Mouse (Mus musculus): Measurements from ENCODE around the gene Gm17387. TPM values are rescaled to one million over a fixed set of nuclear protein-coding genes. Genes with fewer than 3 reads are reported as not detected.

Gm17387 gene
- polyA plus RNA-seq, 1 experiment from 2014 or later = not detected

DNA sequence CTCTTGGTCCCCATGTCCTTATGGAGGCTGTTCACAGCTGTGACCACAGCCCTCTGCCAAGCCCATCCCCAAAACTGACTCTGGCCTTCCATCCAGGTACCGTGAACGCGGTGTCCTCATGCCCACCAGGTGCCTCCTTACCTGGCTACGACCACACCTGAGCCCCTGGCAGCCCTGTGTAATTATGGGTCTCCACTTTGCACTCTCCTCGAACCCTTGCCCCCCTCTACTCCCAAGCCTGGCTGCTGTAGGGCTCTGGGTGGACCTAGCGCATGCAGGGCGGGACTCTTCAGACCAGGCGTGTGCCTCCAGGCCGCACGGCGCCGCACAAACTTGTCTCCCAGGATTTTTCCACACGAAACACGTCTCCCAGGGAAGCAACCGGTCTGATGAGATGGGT lies 48.9 kb downstream of the Gm17387 start, which contains the start of gene Pkp3:
TSS of gene Pkp3 (plus strand) at position 378 of the 400 bp plus-strand sequence.
- H3K9ac ChIP-seq (ENCODE audit: low read depth, low read length) = no peak within 1 kb of the TSS
- H3K27me3 ChIP-seq (ENCODE audit: insufficient read depth, low read length) = no peaks in the 10 kb centered on the region
- H3K4me3 ChIP-seq (replicated peaks; ENCODE audit: low read depth, low read length) = no peak within 1 kb of the TSS
- no peaks in the 10 kb centered on the region; the same call in 1 of the 2 replicates for H3K4me1 ChIP-seq (replicated peaks; ENCODE audit: insufficient read depth, low read length)
- no peak for DNase-seq (ENCODE audit: low spot score)
- ATAC-seq (replicated peaks; ENCODE audit: low FRiP score, low read depth) = no peak
- H3K36me3 ChIP-seq (ENCODE audit: insufficient read depth, low read length) = no peaks in the 10 kb centered on the region
- no peak for TF ChIP-seq CTCF (IDR thresholded peaks at IDR 0.05; ENCODE audit: low read depth)
- no peaks in the 10 kb centered on the region for H3K9me3 ChIP-seq (replicated peaks; ENCODE audit: low read length)
- 90% methylated on average over 15 of the region's 15 CpGs for WGBS
- H3K4me2 ChIP-seq (ENCODE audit: low read length) = no peak within 1 kb of the TSS
- no peak within 1 kb of the TSS for H3K27ac ChIP-seq

DNA sequence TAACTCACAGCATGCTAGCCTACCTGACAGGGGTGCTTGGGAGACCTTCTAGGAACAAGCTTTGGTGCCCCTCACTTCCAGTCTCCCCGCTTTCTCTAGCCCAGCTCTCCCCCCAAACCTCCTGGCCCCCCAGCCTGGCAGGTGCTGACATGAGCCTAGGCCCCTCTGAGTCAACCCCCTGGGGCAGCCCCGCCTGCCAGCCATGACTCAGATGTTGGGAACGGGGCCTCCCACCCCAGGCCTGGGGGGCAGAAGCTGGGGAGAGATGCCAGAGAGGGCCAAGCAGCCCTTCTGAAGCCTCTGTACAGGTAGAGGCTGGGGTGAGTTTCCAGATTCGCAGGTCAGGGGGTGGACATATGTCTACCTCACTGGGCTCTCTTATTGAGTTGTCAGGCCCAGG lies 49.9 kb downstream of the Gm17387 start:
- H3K27me3 ChIP-seq (ENCODE audit: insufficient read depth, low read length) = no peaks in the 10 kb centered on the region
- H3K27ac ChIP-seq = no peak overlapping the region
- H3K4me2 ChIP-seq (ENCODE audit: low read length) = no peak overlapping the region
- no peak for TF ChIP-seq CTCF (IDR thresholded peaks at IDR 0.05; ENCODE audit: low read depth)
- no peak for DNase-seq (ENCODE audit: low spot score)
- no peak overlapping the region for H3K9ac ChIP-seq (ENCODE audit: low read depth, low read length)
- 0 out of 2 replicates have a peak, but pooled peaks cover under 1% of the 10 kb centered on the region for H3K36me3 ChIP-seq (ENCODE audit: insufficient read depth, low read length)
- H3K4me3 ChIP-seq (replicated peaks; ENCODE audit: low read depth, low read length) = no peak overlapping the region
- 71% methylated on average over 4 of the region's 4 CpGs for WGBS
- no peaks in the 10 kb centered on the region for H3K9me3 ChIP-seq (replicated peaks; ENCODE audit: low read length)
- ATAC-seq (replicated peaks; ENCODE audit: low FRiP score, low read depth) = no peak
- H3K4me1 ChIP-seq (replicated peaks; ENCODE audit: insufficient read depth, low read length) = no peaks in the 10 kb centered on the region; the same call in 1 of the 2 replicates

Other genes starting within 250 kb of the Gm17387 start
- gene Syce1, start 241.3 kb upstream of the Gm17387 start, polyA plus RNA-seq (2015; fragmentation: Nextera tagmentation; extraction: Ambion mirVana) = not detected in 2 replicates
- 1.2 and 1.3 TPM in 2 replicates for gene Zfp941, start 207.0 kb upstream of the Gm17387 start, polyA plus RNA-seq (2015; fragmentation: Nextera tagmentation; extraction: Ambion mirVana)
- 0.61 and 1.1 TPM in 2 replicates for gene Urah, start 194.1 kb upstream of the Gm17387 start, polyA plus RNA-seq (2015; fragmentation: Nextera tagmentation; extraction: Ambion mirVana)
- gene Scgb1c1, start 183.6 kb upstream of the Gm17387 start, polyA plus RNA-seq (2015; fragmentation: Nextera tagmentation; extraction: Ambion mirVana) = not detected in 2 replicates
- not detected in 2 replicates for gene Odf3, start 181.3 kb upstream of the Gm17387 start, polyA plus RNA-seq (2015; fragmentation: Nextera tagmentation; extraction: Ambion mirVana)
- gene Gm45785, start 172.8 kb upstream of the Gm17387 start, polyA plus RNA-seq (2015; fragmentation: Nextera tagmentation; extraction: Ambion mirVana) = 0.18 TPM in 1 of 2 replicates, not detected in the other
- 45.0 and 53.1 TPM in 2 replicates for gene Ric8a, start 172.2 kb upstream of the Gm17387 start, polyA plus RNA-seq (2015; fragmentation: Nextera tagmentation; extraction: Ambion mirVana)
- 48.0 and 53.9 TPM in 2 replicates for gene Bet1l, start 171.6 kb upstream of the Gm17387 start, polyA plus RNA-seq (2015; fragmentation: Nextera tagmentation; extraction: Ambion mirVana)
- 198 and 219 TPM in 2 replicates for gene Psmd13, start 147.2 kb upstream of the Gm17387 start, polyA plus RNA-seq (2015; fragmentation: Nextera tagmentation; extraction: Ambion mirVana)
- gene Sirt3, start 146.8 kb upstream of the Gm17387 start, polyA plus RNA-seq (2015; fragmentation: Nextera tagmentation; extraction: Ambion mirVana) = 47.2 and 48.6 TPM in 2 replicates
- gene Cox8b, start 128.7 kb upstream of the Gm17387 start, polyA plus RNA-seq (2015; fragmentation: Nextera tagmentation; extraction: Ambion mirVana) = 0.39 and 0.47 TPM in 2 replicates
- 2.1 and 2.6 TPM in 2 replicates for gene Nlrp6, start 108.2 kb upstream of the Gm17387 start, polyA plus RNA-seq (2015; fragmentation: Nextera tagmentation; extraction: Ambion mirVana)
- 20.3 and 20.7 TPM in 2 replicates for gene Pgghg, start 87.7 kb upstream of the Gm17387 start, polyA plus RNA-seq (2015; fragmentation: Nextera tagmentation; extraction: Ambion mirVana)
- gene Ifitm5, start 78.8 kb upstream of the Gm17387 start, polyA plus RNA-seq (2015; fragmentation: Nextera tagmentation; extraction: Ambion mirVana) = 1.5 and 2.2 TPM in 2 replicates
- 0.45 and 0.68 TPM in 2 replicates for gene Gm45717, start 73.2 kb upstream of the Gm17387 start, polyA plus RNA-seq (2015; fragmentation: Nextera tagmentation; extraction: Ambion mirVana)
- gene Ifitm2, start 73.1 kb upstream of the Gm17387 start, polyA plus RNA-seq (2015; fragmentation: Nextera tagmentation; extraction: Ambion mirVana) = 1,203 and 1,251 TPM in 2 replicates
- gene Ifitm1, start 61.9 kb upstream of the Gm17387 start, polyA plus RNA-seq (2015; fragmentation: Nextera tagmentation; extraction: Ambion mirVana) = 117 and 163 TPM in 2 replicates
- 515 and 606 TPM in 2 replicates for gene Ifitm3, start 18.4 kb upstream of the Gm17387 start, polyA plus RNA-seq (2015; fragmentation: Nextera tagmentation; extraction: Ambion mirVana)
- gene Ifitm6, start 11.2 kb upstream of the Gm17387 start, polyA plus RNA-seq (2015; fragmentation: Nextera tagmentation; extraction: Ambion mirVana) = 1.1 and 1.5 TPM in 2 replicates
- gene B4galnt4, start 32.0 kb downstream of the Gm17387 start, polyA plus RNA-seq (2015; fragmentation: Nextera tagmentation; extraction: Ambion mirVana) = 6.4 and 7.4 TPM in 2 replicates
- 11.1 and 13.4 TPM in 2 replicates for gene Pkp3, start 49.1 kb downstream of the Gm17387 start, polyA plus RNA-seq (2015; fragmentation: Nextera tagmentation; extraction: Ambion mirVana)
- gene Sigirr, start 71.4 kb downstream of the Gm17387 start, polyA plus RNA-seq (2015; fragmentation: Nextera tagmentation; extraction: Ambion mirVana) = 54.1 and 59.6 TPM in 2 replicates
- 6.9 and 8.1 TPM in 2 replicates for gene Ano9, start 88.7 kb downstream of the Gm17387 start, polyA plus RNA-seq (2015; fragmentation: Nextera tagmentation; extraction: Ambion mirVana)
- gene Ptdss2, start 93.3 kb downstream of the Gm17387 start, polyA plus RNA-seq (2015; fragmentation: Nextera tagmentation; extraction: Ambion mirVana) = 75.3 and 85.1 TPM in 2 replicates
- 136 and 147 TPM in 2 replicates for gene Rnh1, start 143.7 kb downstream of the Gm17387 start, polyA plus RNA-seq (2015; fragmentation: Nextera tagmentation; extraction: Ambion mirVana)
- gene Hras, start 164.9 kb downstream of the Gm17387 start, polyA plus RNA-seq (2015; fragmentation: Nextera tagmentation; extraction: Ambion mirVana) = 91.5 and 95.5 TPM in 2 replicates
- gene Lrrc56, start 165.0 kb downstream of the Gm17387 start, polyA plus RNA-seq (2015; fragmentation: Nextera tagmentation; extraction: Ambion mirVana) = 9.9 and 10.8 TPM in 2 replicates
- gene Lmntd2, start 184.9 kb downstream of the Gm17387 start, polyA plus RNA-seq (2015; fragmentation: Nextera tagmentation; extraction: Ambion mirVana) = 2.6 and 2.9 TPM in 2 replicates
- 61.5 and 62.5 TPM in 2 replicates for gene Rassf7, start 186.7 kb downstream of the Gm17387 start, polyA plus RNA-seq (2015; fragmentation: Nextera tagmentation; extraction: Ambion mirVana)
- 37.2 and 39.8 TPM in 2 replicates for gene Phrf1, start 199.7 kb downstream of the Gm17387 start, polyA plus RNA-seq (2015; fragmentation: Nextera tagmentation; extraction: Ambion mirVana)
- 14.5 and 21.1 TPM in 2 replicates for gene Irf7, start 237.3 kb downstream of the Gm17387 start, polyA plus RNA-seq (2015; fragmentation: Nextera tagmentation; extraction: Ambion mirVana)
- 40.1 and 41.2 TPM in 2 replicates for gene Cdhr5, start 247.7 kb downstream of the Gm17387 start, polyA plus RNA-seq (2015; fragmentation: Nextera tagmentation; extraction: Ambion mirVana)

All from kidney, postnatal 0 days (tissue).